Mouse (Mus musculus) G1E (cell line): ENCODE results near the gene Slc30a2.

ENCODE experiments used
- CTCF ChIP-seq: IDR thresholded peaks from 2 replicates; pipeline ENCODE4 v1.5.1; 2012; ENCODE audit warnings: low read depth, low read length, inconsistent platforms, mixed read lengths
- GATA1 ChIP-seq: IDR thresholded peaks from 2 replicates; pipeline ENCODE4 v1.6.1; 2012; ENCODE audit warnings: borderline replicate concordance, low read length, inconsistent platforms, mixed read lengths
- GATA2 ChIP-seq: IDR thresholded peaks from 2 replicates; pipeline ENCODE4 v1.6.1; 2012; ENCODE audit warnings: low read depth, low read length, inconsistent platforms, borderline replicate concordance
- POLR2AphosphoS5 ChIP-seq: IDR thresholded peaks from 2 replicates; pipeline ENCODE4 v1.6.1; 2012; ENCODE audit warnings: low read depth, low read length, inconsistent platforms; ENCODE audit not compliant: insufficient replicate concordance
- TAL1 ChIP-seq: conservative IDR thresholded peaks from 2 replicates; pipeline ENCODE4 v1.6.1; 2012; ENCODE audit warnings: low read depth, low read length, inconsistent platforms, mixed read lengths

DNA sequence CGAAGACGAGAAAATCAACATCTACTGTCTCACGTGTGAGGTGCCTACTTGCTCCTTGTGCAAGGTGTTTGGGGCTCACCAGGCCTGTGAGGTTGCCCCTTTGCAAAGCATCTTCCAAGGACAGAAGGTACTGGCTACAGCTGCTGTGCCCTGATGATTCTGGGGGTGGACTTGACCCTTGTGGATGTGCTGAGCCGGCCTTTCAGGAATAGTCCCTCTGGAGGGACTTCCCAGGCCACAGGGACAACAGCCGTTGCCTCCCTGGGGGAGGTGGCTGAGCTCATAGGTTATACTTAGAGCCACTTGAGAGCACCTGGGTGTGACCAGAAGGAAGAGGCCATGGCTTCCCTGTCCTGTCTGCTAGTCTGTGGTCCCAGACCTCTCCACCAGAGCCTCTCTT is 23.3 kb upstream of the Slc30a2 start:
- no peak for TF ChIP-seq GATA2
- no peak for TF ChIP-seq TAL1
- no peak for TF ChIP-seq GATA1
- no peak for TF ChIP-seq CTCF
- TF ChIP-seq POLR2AphosphoS5, result no peak
